Mouse (Mus musculus) liver, adult 2 months (tissue): ENCODE data around the gene Cln5. TPM values are rescaled to one million over a fixed set of nuclear protein-coding genes. Genes with fewer than 3 reads are reported as not detected.

Experiments used
- DNase-seq: peaks from one replicate; pipeline ENCODE4 v3.0.0-alpha.2; 2011; ENCODE audit warnings: low read depth, low spot score; ENCODE audit errors: extremely low read depth
- H3K27ac ChIP-seq: fragments of 200-500 bp; replicated peaks from 2 replicates; pipeline ENCODE4 v1.5.1; 2012; ENCODE audit warnings: low read depth, mild to moderate bottlenecking, control low read depth, inconsistent platforms, low read length; ENCODE audit not compliant: insufficient read depth
- H3K27me3 ChIP-seq: fragments of 200-500 bp; 2 replicates; pipeline ENCODE4 v1.6.1; 2012; ENCODE audit warnings: mild to moderate bottlenecking, moderate library complexity, low read length, inconsistent platforms; ENCODE audit not compliant: control insufficient read depth, insufficient read depth
- H3K36me3 ChIP-seq: fragments of 200-500 bp; 2 replicates; pipeline ENCODE4 v1.6.1; 2012; ENCODE audit warnings: low read length, inconsistent platforms; ENCODE audit not compliant: control insufficient read depth, insufficient read depth
- H3K4me1 ChIP-seq: fragments of 200-500 bp; 2 replicates; pipeline ENCODE4 v1.6.1; 2011; ENCODE audit warnings: low read length; ENCODE audit not compliant: control insufficient read depth, insufficient read depth
- H3K4me3 ChIP-seq: fragments of 200-500 bp; 2 replicates; pipeline ENCODE4 v1.5.1; 2011; ENCODE audit warnings: low read depth, mild to moderate bottlenecking, control low read depth, low read length, moderate library complexity; ENCODE audit not compliant: insufficient read depth
- H3K79me2 ChIP-seq: fragments of 200-500 bp; 2 replicates; pipeline ENCODE4 v1.6.1; 2012; ENCODE audit warnings: inconsistent platforms, mild to moderate bottlenecking, low read length, moderate library complexity; ENCODE audit not compliant: control insufficient read depth, insufficient read depth
- H3K9ac ChIP-seq: fragments of 200-500 bp; 2 replicates; pipeline ENCODE4 v1.6.1; 2012; ENCODE audit warnings: low read depth, mild to moderate bottlenecking, control low read depth, inconsistent platforms, low read length
- CTCF ChIP-seq: fragments of 200-500 bp; IDR thresholded peaks from 2 replicates; pipeline ENCODE4 v1.5.1; 2011; ENCODE audit warnings: low read depth, low read length, control low read depth
- POLR2A ChIP-seq: fragments of 200-500 bp; IDR thresholded peaks from 2 replicates; pipeline ENCODE4 v1.6.1; 2011; ENCODE audit warnings: low read length, control low read depth; ENCODE audit not compliant: insufficient read depth; ENCODE audit errors: extremely low read depth
- WGBS: fragments of 180-500 bp; shearing (Covaris S2); methylation state at CpG from one replicate; pipeline ENCODE4 v1.1.7; 2018; 5-methylcytosine and 5-hydroxymethylcytosine counted together
- polyA plus RNA-seq: library from polyadenylated mRNA; depleted of rRNA; stranded (reverse); fragments of >200 nt; gene quantifications from 2 replicates; pipeline ENCODE4 v1.2.3, GENCODE M21; 2012
- total RNA-seq: library from RNA; depleted of rRNA; stranded (reverse); fragments of >200 nt; gene quantifications from 2 replicates; pipeline ENCODE4 v1.2.3, GENCODE M21; 2014

The Cln5 gene
- total and polyA plus RNA-seq, 2 experiments = 17.2 to 30.3 TPM

DNA sequence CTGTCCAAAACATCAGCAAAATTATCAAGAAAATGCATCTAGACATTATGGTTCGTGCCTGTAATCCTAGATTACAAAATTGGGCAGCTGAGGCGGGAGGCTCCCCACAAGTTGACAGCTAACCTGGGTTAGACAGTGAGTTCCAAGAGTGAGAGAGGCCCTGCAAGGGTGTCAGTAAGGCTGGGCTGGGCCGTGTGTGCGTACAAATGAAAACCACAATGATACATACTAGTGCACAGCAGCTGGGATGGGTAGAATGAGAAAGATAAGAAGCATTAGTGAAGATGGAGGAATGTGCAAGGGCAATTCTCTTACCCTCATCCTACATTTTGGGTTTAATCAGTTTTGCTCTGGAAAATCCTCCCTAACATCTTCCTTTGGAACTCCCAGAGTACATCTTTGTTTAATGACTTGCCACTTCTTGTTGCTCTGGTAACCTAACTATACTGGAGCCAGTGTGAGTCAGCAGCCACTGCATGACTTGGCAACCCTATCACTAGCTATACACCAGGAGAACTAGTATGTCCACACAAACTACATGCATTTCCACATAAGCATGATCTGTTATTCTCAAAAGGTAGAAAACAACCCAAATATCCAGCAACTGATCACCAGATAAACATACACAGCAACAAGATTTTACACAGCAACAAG is 16.8 kb downstream of the Cln5 start:
- Histone ChIP-seq H3K79me2 (peaks cover 19% of the 10 kb centered on the region; the same call in 1 of the 2 replicates), H3K4me3 (no peak overlapping the region), H3K9ac (no peak overlapping the region), H3K27ac (no peak overlapping the region), H3K27me3 (no peaks in the 10 kb centered on the region), H3K4me1 (peaks cover 4% of the 10 kb centered on the region), H3K36me3 (peaks cover 42% of the 10 kb centered on the region)
- 88% methylated on average over 4 of the region's 4 CpGs for WGBS
- TF ChIP-seq POLR2A = no peak
- TF ChIP-seq CTCF = no peak
- DNase-seq = no peak

DNA sequence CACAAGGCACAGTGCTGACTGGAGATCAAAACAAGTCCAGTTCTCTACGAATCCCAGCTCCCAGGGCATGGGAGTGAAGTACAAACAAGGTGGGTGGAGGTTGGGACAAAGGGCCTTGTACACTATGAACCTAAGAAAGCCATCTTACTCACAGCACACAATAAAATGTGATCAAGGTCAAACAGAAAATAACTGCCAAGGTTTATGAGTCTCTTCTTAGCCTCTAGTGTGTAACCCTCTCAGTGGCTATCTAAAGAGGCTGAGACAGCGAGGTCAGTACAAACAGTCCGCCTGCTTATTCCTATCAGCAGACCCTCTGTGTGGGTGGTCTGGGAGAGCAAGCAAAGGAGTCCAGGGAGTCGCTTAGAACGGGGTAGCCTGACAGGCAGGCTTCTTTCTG is 17.8 kb downstream of the Cln5 start:
- no peak overlapping the region for H3K4me3 ChIP-seq
- peaks cover 25% of the 10 kb centered on the region; the same call in 1 of the 2 replicates for H3K79me2 ChIP-seq
- no peak for DNase-seq
- peaks cover 2% of the 10 kb centered on the region for H3K4me1 ChIP-seq
- no peaks in the 10 kb centered on the region for H3K27me3 ChIP-seq
- TF ChIP-seq CTCF = no peak
- TF ChIP-seq POLR2A = no peak
- H3K27ac ChIP-seq = no peak overlapping the region
- H3K36me3 ChIP-seq = peaks cover 45% of the 10 kb centered on the region
- WGBS = 66% methylated on average over 5 of the region's 5 CpGs
- no peak overlapping the region for H3K9ac ChIP-seq

GRCm38 (mm10) chr14:103088624-103089023 is 18.6 kb downstream of the Cln5 start:
- Histone ChIP-seq H3K9ac (no peak overlapping the region), H3K4me1 (no peaks in the 10 kb centered on the region; the same call in 1 of the 2 replicates), H3K27ac (no peak overlapping the region), H3K27me3 (no peaks in the 10 kb centered on the region), H3K36me3 (peaks cover 46% of the 10 kb centered on the region), H3K79me2 (peaks cover 31% of the 10 kb centered on the region; the same call in 1 of the 2 replicates), H3K4me3 (no peak overlapping the region)
- DNase-seq = peak; percentile 69
- WGBS = 59% methylated on average over 6 of the region's 6 CpGs
- peak; percentile 26 for TF ChIP-seq CTCF
- no peak for TF ChIP-seq POLR2A

DNA sequence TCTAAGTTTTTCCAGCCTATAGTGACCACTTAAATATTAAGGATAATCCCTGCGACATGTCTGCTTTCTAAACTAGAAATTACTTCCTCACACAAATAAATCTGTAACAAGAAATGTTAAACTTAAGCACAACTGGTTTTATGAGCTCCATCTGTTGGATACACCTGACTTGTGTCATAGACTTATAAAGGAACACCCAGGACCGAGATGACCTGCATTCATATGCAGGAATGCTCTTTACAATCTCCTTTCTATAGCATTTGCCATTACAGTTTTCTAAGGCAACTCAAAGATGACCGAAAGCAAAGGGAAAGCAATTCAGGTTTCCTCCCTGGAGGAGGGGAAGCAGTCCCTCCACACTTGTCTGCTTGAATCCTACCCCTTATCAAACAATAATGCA is 23.2 kb downstream of the Cln5 start:
- no peak overlapping the region for H3K9ac ChIP-seq
- H3K4me3 ChIP-seq = no peak overlapping the region
- H3K79me2 ChIP-seq = peaks cover 44% of the 10 kb centered on the region; the same call in 1 of the 2 replicates
- WGBS = 91% methylated on average over 3 of the region's 3 CpGs
- H3K4me1 ChIP-seq = peaks cover 8% of the 10 kb centered on the region
- no peak for DNase-seq
- H3K36me3 ChIP-seq = peaks cover 33% of the 10 kb centered on the region
- H3K27me3 ChIP-seq = no peaks in the 10 kb centered on the region
- H3K27ac ChIP-seq = no peak overlapping the region
- TF ChIP-seq CTCF (no peak), POLR2A (no peak)

DNA sequence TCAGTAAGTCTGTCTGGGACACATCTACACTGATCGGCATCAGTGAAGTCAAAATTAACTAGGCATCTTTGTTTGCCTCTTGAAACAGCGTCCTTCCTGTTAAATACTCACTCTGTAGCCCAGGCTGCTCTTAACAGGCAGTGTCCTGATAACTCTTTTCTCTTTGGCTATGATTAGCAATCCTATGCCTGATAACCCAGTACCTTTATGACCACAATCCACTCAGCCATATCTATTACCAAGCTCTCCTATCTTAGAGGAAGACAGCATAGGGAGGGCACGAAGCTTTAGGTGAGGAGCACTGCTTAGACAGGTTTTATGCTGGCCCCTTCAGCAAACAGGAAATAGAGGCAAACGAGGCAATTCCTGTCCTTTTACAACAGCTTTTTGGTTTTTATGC is 23.7 kb downstream of the Cln5 start:
- DNase-seq = no peak
- 0 out of 2 replicates have a peak overlapping the region, but pooled peaks have one; percentile 2 for H3K27ac ChIP-seq
- peaks cover 47% of the 10 kb centered on the region for H3K79me2 ChIP-seq
- peaks cover 31% of the 10 kb centered on the region for H3K36me3 ChIP-seq
- peaks cover 8% of the 10 kb centered on the region for H3K4me1 ChIP-seq
- no peak overlapping the region for H3K4me3 ChIP-seq
- TF ChIP-seq POLR2A (no peak), CTCF (no peak)
- H3K27me3 ChIP-seq = no peaks in the 10 kb centered on the region
- 54% methylated on average over 4 of the region's 4 CpGs for WGBS
- H3K9ac ChIP-seq = no peak overlapping the region

DNA sequence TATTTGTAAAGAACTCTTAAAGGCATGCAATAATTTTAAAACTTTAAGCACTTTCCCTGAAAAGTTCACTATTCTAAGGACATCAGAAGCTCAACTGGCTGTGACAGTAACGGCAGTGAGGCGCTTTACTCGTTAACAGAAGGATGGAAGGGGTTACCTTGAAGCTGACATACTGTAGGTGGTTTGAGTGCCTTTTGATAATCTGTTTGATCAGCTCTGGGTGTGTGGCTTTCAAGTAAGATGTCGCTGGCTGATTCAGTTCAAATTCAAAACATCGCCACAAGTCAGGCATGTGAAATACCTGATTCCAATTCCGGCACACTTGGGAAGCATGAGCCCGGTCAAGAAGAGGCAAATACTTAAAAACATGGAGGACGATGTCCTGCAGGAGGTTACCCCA is 25.0 kb downstream of the Cln5 start:
- H3K27me3 ChIP-seq = no peaks in the 10 kb centered on the region

More for the DNA sequence above, 25.0 kb downstream of the Cln5 start:
- H3K79me2 ChIP-seq = peaks cover 49% of the 10 kb centered on the region
- H3K4me3 ChIP-seq = no peak overlapping the region
- peaks cover 23% of the 10 kb centered on the region for H3K36me3 ChIP-seq
- peaks cover 8% of the 10 kb centered on the region for H3K4me1 ChIP-seq
- no peak overlapping the region for H3K9ac ChIP-seq
- WGBS = 93% methylated on average over 8 of the region's 8 CpGs
- no peak overlapping the region for H3K27ac ChIP-seq
- TF ChIP-seq POLR2A (no peak), CTCF (no peak)
- no peak for DNase-seq
